Mouse (Mus musculus) regulatory T cell (primary cell): ENCODE results near the gene Snapc4.

Experiments
- in situ Hi-C: fragments of 300-600 bp; cut with MboI, MseI; formaldehyde crosslinking; loops from one replicate; pipeline ENCODE4 v1.15.1; 2025; ENCODE audit warnings: high pct_unique_total_duplicates

Snapc4 gene

GRCm38 (mm10) chr2:26380131-26380771 is at the start of gene Snapc4:
Gene Snapc4, minus strand, starts transcription at chr2:26380653.
- in situ Hi-C loops: no loop called here

GRCm38 (mm10) chr2:26429851-26430250 is 49.4 kb upstream of the Snapc4 start:
- in situ Hi-C loops: no loop called here

GRCm38 (mm10) chr2:26424541-26424940 is 44.1 kb upstream of the Snapc4 start:
- in situ Hi-C loops: no loop called here

- in situ Hi-C loops: no loop called here
Observed at GRCm38 (mm10) chr2:26423086-26423485, 42.6 kb upstream of the Snapc4 start.

GRCm38 (mm10) chr2:26421969-26422368 is 41.5 kb upstream of the Snapc4 start:
- in situ Hi-C loops: no loop called here

GRCm38 (mm10) chr2:26418120-26418519 is 37.7 kb upstream of the Snapc4 start:
- in situ Hi-C loops: no loop called here

- in situ Hi-C loops: no loop called here
Observed at GRCm38 (mm10) chr2:26417066-26417465, 36.6 kb upstream of the Snapc4 start.

GRCm38 (mm10) chr2:26410931-26411411 is 30.5 kb upstream of the Snapc4 start:
- in situ Hi-C loops: no loop called here

- in situ Hi-C loops: no loop called here
Observed at GRCm38 (mm10) chr2:26410091-26410490, 29.6 kb upstream of the Snapc4 start.

- in situ Hi-C loops: no loop called here
Observed at GRCm38 (mm10) chr2:26409362-26409761, 28.9 kb upstream of the Snapc4 start.

- in situ Hi-C loops: no loop called here
Observed at GRCm38 (mm10) chr2:26408515-26409356, 28.3 kb upstream of the Snapc4 start, which contains the start of gene Inpp5e. Gene Inpp5e, minus strand, starts transcription at chr2:26409203.

GRCm38 (mm10) chr2:26403306-26403705 is 22.9 kb upstream of the Snapc4 start:
- in situ Hi-C loops: no loop called here

- in situ Hi-C loops: no loop called here
Observed at GRCm38 (mm10) chr2:26402265-26402664, 21.8 kb upstream of the Snapc4 start.

- in situ Hi-C loops: no loop called here
Observed at GRCm38 (mm10) chr2:26401023-26401422, 20.6 kb upstream of the Snapc4 start.

- in situ Hi-C loops: no loop called here
Observed at GRCm38 (mm10) chr2:26400296-26400695, 19.8 kb upstream of the Snapc4 start.

- in situ Hi-C loops: no loop called here
Observed at GRCm38 (mm10) chr2:26399647-26400046, 19.2 kb upstream of the Snapc4 start.

GRCm38 (mm10) chr2:26398978-26399377 is 18.5 kb upstream of the Snapc4 start:
- in situ Hi-C loops: no loop called here

- in situ Hi-C loops: no loop called here
Observed at GRCm38 (mm10) chr2:26391617-26392016, 11.2 kb upstream of the Snapc4 start.

GRCm38 (mm10) chr2:26390954-26391353 is 10.5 kb upstream of the Snapc4 start:
- in situ Hi-C loops: no loop called here

GRCm38 (mm10) chr2:26389154-26389690 is 8.8 kb upstream of the Snapc4 start, which contains the start of the genes Entr1 and Pmpca:
Gene Entr1, minus strand, starts transcription at chr2:26389316.
Gene Pmpca, plus strand, starts transcription at chr2:26389339.
- in situ Hi-C loops: loop anchor here (5.0 kb wide), 1 partner anchor 513 kb away; the partner anchor contains the start of gene Surf6

GRCm38 (mm10) chr2:26388682-26389153 is 8.3 kb upstream of the Snapc4 start:
- in situ Hi-C loops: loop anchor here (5.0 kb wide), 1 partner anchor 514 kb away; the partner anchor contains the start of gene Surf6

GRCm38 (mm10) chr2:26387713-26388112 is 7.3 kb upstream of the Snapc4 start:
- in situ Hi-C loops: loop anchor here (5.0 kb wide), 1 partner anchor 515 kb away; the partner anchor contains the start of gene Surf6
